Mouse (Mus musculus) cortical plate, adult 2 months (tissue): ENCODE measurements around the gene C2cd3. TPM values are rescaled to one million over a fixed set of nuclear protein-coding genes. Genes with fewer than 3 reads are reported as not detected.

Experiments used
- H3K27ac ChIP-seq: fragments of 200-500 bp; 2 replicates; pipeline ENCODE4 v1.5.1; 2012; ENCODE audit warnings: low read length, control low read depth, inconsistent platforms; ENCODE audit not compliant: insufficient read depth
- H3K4me1 ChIP-seq: fragments of 200-500 bp; 2 replicates; pipeline ENCODE4 v1.6.1; 2011; ENCODE audit warnings: low read length; ENCODE audit not compliant: control insufficient read depth, insufficient read depth
- H3K4me3 ChIP-seq: fragments of 200-500 bp; 2 replicates; pipeline ENCODE4 v1.5.1; 2011; ENCODE audit warnings: mild to moderate bottlenecking, low read length, control low read depth; ENCODE audit not compliant: insufficient read depth
- CTCF ChIP-seq: fragments of 200-500 bp; IDR thresholded peaks from 2 replicates; pipeline ENCODE4 v1.5.1; 2011; ENCODE audit warnings: mild to moderate bottlenecking, control low read depth, low read length; ENCODE audit not compliant: insufficient read depth; ENCODE audit errors: extremely low read depth
- POLR2A ChIP-seq: fragments of 200-500 bp; IDR thresholded peaks from 2 replicates; pipeline ENCODE4 v1.6.1; 2011; ENCODE audit warnings: mild to moderate bottlenecking, low read length, control low read depth; ENCODE audit not compliant: insufficient read depth; ENCODE audit errors: extremely low read depth
- polyA plus RNA-seq: library from polyadenylated mRNA; depleted of rRNA; stranded (reverse); fragments of >200 nt; gene quantifications from 2 replicates; pipeline ENCODE4 v1.2.3, GENCODE M21; 2012

The C2cd3 gene
- polyA plus RNA-seq, 1 experiment: 19.6 TPM

DNA sequence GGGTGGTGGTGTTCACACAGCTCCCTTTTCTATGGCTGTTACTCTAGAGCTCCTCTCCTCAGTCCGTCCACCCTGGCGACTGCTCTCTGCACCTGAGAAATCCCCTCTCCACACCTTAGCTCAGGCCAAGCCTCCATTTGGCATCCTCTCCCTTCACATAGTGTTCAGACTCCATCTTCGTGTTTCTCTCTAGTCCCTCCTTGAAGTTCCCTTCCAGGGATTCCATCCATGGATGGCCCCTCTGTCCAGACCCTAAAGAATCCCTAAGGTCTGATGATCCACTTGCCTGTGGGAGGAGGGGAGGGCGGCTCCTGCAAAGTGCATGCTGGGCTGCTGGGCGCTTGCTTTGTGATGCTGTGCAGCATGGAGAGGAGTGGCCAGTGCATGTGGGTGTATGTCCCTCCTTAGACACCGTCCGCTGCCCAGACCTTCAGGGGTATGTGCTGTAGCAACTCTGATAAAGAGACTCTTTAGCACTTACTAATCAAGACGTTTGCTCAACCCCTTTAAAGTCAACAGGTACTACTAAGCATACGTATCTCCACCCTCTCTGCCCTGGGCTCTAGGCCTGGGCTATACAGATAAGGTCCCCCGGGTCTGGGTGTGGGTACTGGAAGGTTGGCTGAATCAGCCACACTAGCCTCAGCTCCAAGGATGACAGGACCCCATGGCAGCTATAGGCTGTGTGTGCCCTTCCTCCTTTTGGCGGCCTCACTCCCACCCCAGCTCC is 94.9 kb downstream of the C2cd3 start:
- H3K27ac ChIP-seq: no peak overlapping the region
- TF ChIP-seq POLR2A: no peak
- TF ChIP-seq CTCF: no peak
- H3K4me3 ChIP-seq: no peak overlapping the region
- H3K4me1 ChIP-seq: peaks cover 6% of the 10 kb centered on the region

DNA sequence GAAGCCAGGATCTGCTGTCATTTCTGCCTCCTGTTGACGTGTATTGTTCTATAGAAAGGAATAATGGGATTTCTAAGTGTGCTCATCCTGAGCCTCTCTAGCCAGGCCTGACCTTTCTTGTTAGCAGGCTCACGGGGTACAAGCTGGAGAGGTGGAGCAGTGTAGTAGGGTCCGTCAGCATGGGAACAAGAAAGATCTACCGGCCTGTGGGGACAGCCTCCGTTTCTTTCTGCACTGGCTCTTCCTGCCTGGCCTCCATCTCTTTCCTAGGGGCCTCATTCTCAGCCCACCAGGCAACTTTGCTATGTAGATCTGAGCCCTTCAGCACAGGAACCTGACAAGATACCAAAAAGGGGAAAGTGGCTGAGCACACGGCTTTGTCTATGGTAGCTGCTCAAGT is 96.7 kb downstream of the C2cd3 start:
- TF ChIP-seq CTCF (no peak), POLR2A (no peak)
- H3K4me1 ChIP-seq: peaks cover 6% of the 10 kb centered on the region
- no peak overlapping the region for H3K4me3 ChIP-seq
- H3K27ac ChIP-seq: no peak overlapping the region

GRCm38 (mm10) chr7:100469502-100469901 is 97.5 kb downstream of the C2cd3 start:
- H3K27ac ChIP-seq: no peak overlapping the region
- peaks cover 6% of the 10 kb centered on the region for H3K4me1 ChIP-seq
- H3K4me3 ChIP-seq: no peak overlapping the region
- TF ChIP-seq CTCF (no peak), POLR2A (no peak)

DNA sequence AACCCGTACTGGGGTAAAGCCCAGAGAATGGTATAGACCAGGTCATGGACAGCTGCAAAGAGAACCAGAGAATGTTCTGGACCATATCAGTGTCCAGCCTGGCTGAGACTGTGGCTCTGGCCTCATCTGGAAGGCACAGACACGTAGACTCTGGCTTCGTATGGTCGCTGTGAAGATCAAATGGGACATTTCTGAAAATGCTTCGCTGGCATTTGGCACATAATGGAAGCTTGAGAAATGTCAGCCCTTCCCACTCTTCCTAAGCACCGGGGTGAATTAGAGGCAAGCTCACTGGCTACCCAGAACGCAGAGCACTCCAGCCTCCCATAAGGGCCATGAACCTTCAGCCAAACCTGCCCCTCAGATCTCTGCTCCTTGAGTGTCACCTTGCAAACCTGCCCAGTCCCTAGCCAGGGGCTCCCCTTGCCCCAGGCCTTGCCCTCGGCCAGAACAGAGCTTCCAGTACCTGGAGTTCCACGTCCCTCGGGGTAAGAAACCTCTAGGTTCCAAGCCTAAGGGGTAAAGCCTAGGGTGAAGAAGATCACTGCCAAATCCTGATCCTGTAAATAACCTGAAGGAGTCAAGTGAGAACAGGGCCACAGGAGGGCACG is 98.9 kb downstream of the C2cd3 start:
- Histone ChIP-seq H3K27ac (no peak overlapping the region), H3K4me3 (no peak overlapping the region), H3K4me1 (peaks cover 3% of the 10 kb centered on the region; the same call in 1 of the 2 replicates)
- no peak for TF ChIP-seq POLR2A
- no peak for TF ChIP-seq CTCF

GRCm38 (mm10) chr7:100471407-100471797 is 99.4 kb downstream of the C2cd3 start:
- TF ChIP-seq POLR2A: no peak
- Histone ChIP-seq H3K4me3 (no peak overlapping the region), H3K4me1 (peaks cover 2% of the 10 kb centered on the region; the same call in 1 of the 2 replicates), H3K27ac (no peak overlapping the region)

- Histone ChIP-seq H3K4me3 (no peak within 1 kb of the TSS), H3K27ac (no peak within 1 kb of the TSS), H3K4me1 (peaks cover 2% of the 10 kb centered on the region; the same call in 1 of the 2 replicates)
- TF ChIP-seq POLR2A: no peak
Observed at GRCm38 (mm10) chr7:100472777-100473176, 100.7 kb downstream of the C2cd3 start, which contains the start of gene Ucp3. Gene Ucp3 (plus strand): TSS chr7:100472990.

DNA sequence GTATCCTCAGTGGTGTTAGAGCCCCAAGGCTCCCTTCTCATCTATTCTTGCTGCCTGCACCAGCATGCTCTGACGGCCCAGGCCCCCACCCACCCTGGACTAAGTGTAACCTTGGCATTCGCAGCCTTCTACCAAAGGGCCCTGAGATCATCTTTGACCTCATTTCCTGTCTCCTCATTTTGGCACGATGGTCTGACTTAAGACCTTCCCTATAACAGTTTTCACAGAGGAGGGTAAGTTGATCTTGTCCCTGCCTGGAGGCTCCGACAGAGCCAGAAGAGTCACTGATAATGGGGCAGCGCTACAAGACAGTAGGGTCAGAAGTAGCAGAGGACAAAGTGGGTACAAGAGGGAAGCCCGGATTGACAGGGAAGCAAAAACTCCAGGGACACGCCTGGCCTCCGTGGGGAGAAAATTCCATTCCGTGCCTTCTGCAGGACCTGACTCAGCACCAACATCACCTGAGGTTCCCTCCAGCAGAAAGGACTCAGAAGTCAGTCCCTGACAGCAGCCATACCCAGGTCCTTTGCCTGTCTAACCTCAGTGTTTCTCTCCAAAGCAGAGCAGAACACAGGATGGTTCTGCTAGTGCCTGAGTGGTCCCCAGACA is 101.9 kb downstream of the C2cd3 start:
- H3K4me3 ChIP-seq: no peak overlapping the region
- TF ChIP-seq POLR2A (no peak), CTCF (no peak)
- no peak overlapping the region for H3K27ac ChIP-seq
- H3K4me1 ChIP-seq: peaks cover 2% of the 10 kb centered on the region; the same call in 1 of the 2 replicates

GRCm38 (mm10) chr7:100474680-100475079 is 102.6 kb downstream of the C2cd3 start:
- no peak overlapping the region for H3K27ac ChIP-seq
- no peak overlapping the region for H3K4me3 ChIP-seq
- TF ChIP-seq POLR2A: no peak
- H3K4me1 ChIP-seq: peaks cover 2% of the 10 kb centered on the region; the same call in 1 of the 2 replicates

- Histone ChIP-seq H3K4me1 (no peaks in the 10 kb centered on the region), H3K4me3 (no peak overlapping the region), H3K27ac (no peak overlapping the region)
- TF ChIP-seq CTCF (no peak), POLR2A (no peak)
Observed at GRCm38 (mm10) chr7:100479100-100479822, 107.2 kb downstream of the C2cd3 start.
